Mouse (Mus musculus): ENCODE measurements around the gene Spred2.

Spred2 gene

DNA sequence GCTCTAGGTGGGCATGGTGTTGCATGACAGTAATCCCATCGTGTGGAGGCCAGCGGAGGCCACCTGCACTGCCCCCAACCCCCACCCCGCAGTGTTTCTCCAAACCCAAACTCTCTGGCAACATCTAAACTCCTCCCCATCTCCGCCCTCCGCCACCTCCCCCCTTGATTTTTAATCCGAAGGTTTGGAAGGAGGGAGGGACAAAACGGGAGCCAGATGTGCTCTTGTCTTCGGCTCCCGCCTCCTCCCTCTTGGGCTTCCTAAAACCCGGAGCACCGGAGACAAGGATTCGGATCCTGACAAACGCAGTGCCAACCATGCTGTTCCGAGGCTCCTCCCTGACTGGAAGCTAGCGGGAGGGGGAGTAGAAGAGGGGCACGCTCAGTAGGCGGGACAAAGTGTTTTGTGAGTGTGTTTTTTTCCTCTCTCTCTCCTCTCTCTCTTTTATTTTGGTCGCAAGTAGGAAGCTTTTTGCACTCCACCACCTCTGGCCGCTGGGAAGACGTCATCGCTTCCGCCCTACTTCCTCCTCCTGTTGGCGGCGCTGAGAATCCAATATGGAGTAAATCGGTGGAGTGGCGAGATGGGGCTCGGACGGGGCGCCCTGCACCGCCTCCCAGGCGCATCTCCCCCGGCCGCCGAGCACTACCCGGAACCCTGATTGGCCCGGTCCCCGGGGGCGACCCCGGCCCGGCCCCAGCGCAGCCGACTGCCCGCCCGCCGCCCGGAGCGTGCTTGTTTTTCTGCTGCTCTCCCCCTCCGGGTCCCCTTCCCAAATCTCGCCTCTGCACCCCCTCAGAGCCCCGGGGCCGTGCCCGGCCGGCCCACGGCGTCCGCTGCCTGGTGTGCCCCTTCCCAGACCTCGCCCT is at the start of gene Spred2:
Gene Spred2 (plus strand): TSS at position 488 of the 869 bp plus-strand sequence.
- peak; percentile 91 to 95 for DNase-seq

GRCm38 (mm10) chr11:19875551-19875950 is 48.6 kb upstream of the Spred2 start:
- no peak for DNase-seq

DNA sequence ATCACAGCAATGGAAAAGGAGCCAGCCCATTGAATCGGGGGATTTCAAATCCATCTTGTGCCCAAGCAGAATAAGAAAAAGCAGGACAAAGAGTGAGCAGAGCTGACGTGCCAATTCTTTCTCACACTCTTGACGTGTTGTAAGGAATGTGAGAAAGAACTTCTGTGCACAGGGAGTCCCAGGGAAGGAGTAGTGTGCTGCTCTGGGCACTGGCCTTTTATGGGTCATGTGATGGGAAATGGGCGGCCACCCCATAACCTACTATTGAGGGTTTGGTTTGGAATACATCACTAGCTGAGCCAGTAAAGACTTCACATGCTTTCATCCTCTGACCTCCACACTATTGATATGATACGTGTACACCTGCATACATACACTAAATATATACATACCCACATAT is 48.2 kb upstream of the Spred2 start:
- DNase-seq = no peak

DNA sequence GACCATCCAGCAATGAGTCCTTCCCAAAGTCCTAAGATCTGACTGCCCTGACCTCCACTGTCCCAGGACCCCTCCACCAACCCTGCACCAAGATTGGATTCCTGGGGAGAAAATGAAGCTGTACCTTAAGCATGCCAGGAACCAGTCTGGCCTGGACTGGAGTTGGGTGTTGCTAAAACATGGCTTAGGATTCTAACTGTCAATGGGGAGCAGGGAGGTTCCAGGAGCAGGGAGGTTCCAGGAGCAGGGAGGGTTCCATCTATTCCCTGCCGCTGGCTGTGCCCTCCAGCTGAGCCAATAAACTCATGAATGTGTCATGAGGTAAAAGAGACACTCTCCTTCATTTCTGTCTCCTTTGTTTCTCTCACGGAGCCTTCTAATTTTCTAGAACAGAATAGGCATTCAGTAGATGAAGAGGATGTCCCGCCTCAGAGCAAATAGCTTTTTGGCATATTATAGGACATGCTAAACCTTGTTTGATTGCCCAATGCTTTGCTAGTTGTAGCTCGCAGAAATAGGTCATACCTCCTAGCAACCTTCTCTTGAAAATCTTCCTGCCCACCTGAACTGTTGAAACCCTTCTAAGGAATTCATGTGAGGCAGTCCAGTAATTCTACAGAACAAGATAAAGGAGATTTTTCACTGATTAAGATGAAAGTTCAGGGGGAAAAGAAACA is 46.8 kb upstream of the Spred2 start:
- no peak for DNase-seq

DNA sequence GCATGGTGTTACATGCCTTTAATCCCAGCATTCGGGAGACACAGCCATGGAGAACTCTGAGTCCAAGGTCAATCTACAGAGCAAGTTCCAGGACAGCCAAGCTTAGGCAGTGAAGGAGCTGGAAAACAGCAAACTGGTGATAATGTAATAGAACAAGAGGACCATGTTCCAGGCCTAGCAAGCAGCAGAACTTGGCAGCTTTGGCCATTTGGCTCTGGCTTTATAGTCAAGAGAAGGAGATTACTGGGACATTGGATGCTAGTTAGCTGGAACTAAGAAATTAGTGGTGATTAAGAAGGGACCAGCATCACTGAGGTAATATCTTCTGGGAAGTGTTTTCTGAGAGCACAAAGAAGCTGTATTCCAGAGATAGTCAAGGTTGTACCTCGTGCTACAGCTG is 42.8 kb upstream of the Spred2 start:
- DNase-seq = no peak

DNA sequence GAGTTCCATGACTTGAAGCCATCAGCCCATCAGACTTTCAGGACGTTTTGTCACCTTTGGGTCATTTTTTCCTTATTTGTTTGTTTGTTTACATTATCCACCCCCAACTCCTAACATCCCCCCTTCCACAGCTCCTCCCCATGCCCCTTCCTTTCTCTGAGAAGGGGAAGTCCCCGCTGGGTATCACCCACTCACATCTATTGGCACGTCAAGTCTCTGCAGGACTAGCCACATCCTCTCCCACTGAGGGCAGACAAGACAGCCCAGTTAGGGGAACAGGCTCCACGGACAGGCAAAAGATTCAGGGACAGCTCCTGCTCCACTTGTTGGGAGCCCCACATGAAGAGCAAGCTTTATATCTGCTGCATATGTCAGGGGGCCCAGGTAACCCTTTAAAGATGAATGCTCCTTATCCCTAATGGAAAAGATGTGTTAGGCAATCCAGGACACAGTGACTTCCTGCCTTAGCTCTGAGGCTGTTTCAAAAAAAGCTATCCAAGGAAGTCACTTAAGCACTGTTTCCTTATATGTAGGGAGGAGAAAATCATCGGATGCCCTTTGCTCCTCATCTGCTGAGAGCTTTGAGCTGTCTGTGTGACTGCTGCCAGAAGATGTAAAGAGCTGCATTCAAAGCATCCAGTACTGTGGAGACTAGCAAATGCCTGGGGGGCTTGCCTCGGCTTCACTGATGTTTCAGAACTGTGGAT is 33.3 kb upstream of the Spred2 start:
- DNase-seq = no peak

DNA sequence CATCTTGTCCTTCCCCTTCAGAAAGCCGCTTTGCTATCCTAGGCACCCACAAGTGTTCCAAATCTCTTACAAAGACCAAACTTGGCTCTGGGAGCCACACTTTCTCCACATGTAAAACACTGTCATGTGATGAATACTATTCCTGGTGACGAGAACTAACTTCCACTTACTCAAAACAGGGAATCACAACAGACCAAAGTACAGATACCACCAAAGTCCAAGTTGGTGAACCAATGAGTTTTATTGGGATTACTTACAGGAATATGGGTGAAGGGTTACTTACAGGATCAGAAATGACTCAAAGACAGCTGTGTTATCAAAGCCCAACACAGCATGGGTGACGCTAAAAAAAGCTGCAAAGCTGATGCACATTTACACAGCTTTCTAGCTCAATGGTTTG is 30.9 kb upstream of the Spred2 start:
- DNase-seq = peak; percentile 14 to 46

DNA sequence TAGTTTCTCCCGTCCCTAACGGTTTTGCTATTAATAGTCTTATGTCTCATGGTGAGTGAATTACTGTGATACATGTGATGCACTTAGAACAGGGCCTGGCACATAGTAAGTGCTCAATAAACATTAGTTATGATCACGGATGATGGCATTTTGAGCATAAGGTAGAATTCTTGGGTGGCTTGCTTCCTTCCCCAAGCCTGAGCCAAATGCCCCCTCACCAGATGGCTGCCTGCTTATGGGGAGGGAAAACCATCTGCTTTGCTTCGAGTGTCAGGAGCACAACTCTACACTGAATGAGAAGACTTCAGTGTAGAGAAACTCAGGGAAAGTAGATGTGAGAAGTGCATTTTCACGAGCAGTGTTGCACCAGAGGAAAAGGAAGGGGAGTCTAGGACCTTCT is 24.6 kb upstream of the Spred2 start:
- no peak for DNase-seq

GRCm38 (mm10) chr11:19900712-19901111 is 23.5 kb upstream of the Spred2 start:
- DNase-seq = no peak

DNA sequence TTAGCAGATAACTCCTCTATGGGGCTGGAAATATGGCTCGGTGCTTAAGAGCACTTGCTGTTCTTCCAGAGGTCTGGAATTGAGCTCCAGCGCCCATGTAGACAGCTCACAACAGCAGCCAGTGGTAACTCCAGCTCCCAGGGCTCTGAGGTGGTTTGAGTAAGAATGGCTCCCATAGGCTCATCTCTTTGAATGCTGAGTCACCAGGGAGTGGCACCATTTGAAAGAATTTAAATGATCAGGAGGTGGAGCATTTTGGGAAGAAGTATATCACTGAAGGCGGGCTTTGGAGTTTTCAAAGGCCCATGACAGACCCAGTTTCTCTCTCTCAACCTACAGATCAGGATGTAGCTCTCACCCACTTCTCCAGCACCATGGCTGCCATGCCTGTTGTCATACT is 13.0 kb upstream of the Spred2 start:
- no peak for DNase-seq

DNA sequence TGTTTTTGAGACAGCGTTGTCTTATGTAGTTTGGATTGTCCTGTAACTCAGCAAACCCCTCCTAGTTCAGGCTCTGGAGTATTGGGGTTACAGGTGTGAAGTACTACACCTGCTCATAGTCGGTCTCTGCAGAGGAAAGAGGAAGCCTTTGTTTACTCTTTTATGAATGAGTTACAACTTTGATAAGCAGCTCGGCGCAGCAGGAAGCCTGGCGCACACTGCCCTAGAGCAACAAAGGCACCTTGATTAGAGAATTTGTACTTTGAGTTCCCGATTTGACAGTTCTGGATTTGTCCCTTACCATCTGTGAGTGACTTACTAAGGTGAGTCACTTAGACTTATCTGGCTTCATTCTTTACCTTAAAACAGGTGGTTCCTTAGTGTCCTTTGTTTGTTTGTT is 12.0 kb upstream of the Spred2 start:
- DNase-seq = no peak

GRCm38 (mm10) chr11:19912661-19913060 is 11.5 kb upstream of the Spred2 start:
- DNase-seq = no peak

DNA sequence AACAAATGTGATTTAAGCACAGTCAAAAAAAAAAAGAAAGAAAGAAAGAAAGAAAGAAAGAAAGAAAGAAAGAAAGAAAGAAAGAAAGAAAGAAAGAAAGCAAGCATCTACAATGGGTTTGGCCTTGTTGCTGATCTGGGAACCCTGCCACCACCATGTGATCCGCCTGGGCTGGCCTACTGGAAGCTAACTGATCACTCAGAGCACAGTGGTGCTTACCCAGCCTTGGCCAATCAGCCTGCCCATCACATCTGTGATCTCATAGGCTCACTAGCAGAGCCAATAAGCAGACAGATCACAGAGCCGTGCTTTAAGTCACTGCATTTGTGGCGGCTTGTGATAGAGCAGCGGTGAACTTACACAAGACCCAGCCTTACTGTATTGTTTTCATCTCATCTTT is 10.4 kb upstream of the Spred2 start:
- DNase-seq = peak; percentile 39 to 65

DNA sequence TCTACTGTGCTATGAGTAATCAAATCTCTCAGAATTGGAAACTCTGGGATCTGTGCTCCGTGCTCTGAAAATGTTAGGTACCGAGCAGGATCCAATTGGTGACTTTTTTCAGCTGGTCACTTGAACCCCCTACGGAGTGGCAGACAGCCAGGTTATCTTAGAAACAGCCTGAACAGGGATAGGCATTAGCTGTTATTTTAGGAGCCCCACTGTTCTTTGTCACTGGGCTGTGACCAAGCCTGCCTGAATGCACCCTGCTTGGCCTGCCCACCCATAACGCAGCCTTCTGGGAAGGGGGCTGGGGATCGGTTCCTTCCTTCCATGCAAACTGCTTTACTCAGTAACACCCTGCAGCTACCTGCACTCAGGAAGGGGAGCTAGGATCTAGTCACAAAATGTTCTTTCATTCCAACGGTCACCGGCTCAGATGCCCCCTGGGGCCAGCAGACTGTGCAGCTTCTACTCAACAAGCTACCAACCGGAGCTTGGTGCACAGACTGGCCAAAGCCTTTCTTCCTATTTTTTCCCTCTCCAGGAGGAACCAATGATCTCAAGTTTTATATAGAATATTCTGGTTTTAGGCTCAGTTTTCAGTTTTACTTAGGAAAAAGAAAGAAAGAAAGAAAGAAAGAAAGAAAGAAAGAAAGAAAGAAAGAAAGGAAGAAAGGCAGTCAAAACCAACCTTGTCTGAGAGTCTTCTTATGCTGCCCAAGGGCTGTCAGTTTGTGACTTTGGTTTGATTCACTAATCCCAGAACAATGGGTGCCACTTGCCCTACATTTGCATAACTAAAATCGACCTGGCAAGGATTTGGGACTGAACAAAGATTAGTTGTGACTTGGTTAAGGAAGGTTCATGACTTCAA is 6.6 kb upstream of the Spred2 start:
- peak in 1 of 2 experiments; percentile 48 for DNase-seq

- no peak for DNase-seq
Measured at GRCm38 (mm10) chr11:19918246-19918540, 6.0 kb upstream of the Spred2 start.

DNA sequence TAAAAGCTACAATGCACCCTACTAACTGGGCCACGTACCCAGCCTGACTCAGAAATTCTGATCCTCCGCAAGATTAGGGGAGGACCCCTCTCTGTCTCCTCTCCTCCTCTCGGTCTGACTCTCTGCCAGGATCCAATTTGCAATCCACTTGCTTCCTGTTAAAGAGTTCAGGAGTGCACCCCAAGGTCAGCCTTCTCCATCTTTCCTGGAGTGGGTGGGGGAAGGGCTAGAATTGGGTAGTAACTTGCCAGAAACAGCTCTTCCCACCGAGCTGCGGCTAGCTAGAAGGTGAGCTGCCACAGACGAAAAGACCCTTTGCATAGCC is 4.8 kb upstream of the Spred2 start:
- peak; percentile 31 to 45 for DNase-seq

GRCm38 (mm10) chr11:19919785-19920671 is 4.1 kb upstream of the Spred2 start:
- peak; percentile 87 to 92 for DNase-seq

DNA sequence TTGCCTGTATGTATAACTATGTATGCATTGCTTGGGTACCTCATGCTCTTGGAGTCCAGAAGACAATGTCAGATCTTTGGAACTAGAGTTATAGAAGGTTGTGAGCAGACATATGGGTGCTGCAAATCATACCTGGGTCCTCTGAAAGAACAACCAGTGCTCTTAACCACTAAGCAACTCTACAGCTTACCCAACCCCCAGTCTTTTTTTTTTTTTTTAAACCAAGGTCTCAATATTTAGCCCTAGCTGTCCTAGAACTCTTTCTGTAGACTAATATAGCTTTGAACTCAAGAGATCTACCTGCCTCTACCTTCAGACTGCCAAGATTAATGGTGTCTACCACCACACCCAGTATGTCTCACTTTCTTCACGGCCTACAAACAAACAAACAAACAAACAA is 2.5 kb upstream of the Spred2 start:
- no peak for DNase-seq

- DNase-seq = no peak
Measured at GRCm38 (mm10) chr11:19922208-19922607, 2.0 kb upstream of the Spred2 start.

- peak in 1 of 2 experiments; percentile 25 for DNase-seq
Measured at GRCm38 (mm10) chr11:19924757-19925148, 578 bp downstream of the Spred2 start.

DNA sequence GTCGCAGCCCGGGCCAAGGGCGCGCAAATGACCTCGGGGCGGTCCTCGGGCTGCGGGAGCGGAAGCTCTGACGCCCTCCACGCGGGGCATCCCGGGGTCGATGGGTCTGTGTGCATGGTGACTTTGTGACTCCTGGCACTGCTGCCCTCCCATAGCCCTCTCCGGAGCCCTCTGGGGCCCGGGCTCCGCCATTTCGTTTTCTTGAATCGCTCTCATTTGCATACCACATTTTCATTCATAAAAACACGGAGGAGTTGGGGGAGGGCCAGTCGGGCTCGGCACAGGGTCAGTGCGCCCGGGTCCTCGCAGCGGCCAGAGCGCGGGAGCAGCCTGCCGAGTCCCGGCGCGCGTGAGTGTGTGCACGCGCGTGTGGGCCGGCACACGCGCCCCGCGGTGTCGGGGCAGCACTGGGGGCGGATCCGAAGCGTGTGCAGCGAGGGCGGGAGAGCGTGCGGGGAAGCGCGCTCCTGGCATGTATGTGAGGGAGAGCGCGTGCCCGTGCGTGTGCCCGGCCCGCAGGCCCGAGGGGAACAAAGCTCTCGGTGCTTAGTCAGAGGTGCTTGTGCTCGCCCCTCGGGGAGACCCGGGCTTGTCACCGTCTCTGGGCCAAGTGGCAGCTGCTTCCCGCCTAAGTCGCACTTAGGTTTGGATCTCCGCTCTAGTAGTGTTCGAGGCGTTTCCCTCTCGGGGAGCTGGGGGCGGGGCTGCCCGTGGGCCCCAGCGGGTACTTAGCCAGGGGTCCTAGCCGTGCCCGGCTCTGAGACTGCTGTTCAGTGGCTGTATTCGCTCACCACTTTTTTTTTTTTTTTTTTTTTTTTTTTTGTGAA is 1.2 kb downstream of the Spred2 start:
- DNase-seq = peak; percentile 82 to 85

Measured in kidney, postnatal 36 days (tissue).